In the genomic region with DNA sequence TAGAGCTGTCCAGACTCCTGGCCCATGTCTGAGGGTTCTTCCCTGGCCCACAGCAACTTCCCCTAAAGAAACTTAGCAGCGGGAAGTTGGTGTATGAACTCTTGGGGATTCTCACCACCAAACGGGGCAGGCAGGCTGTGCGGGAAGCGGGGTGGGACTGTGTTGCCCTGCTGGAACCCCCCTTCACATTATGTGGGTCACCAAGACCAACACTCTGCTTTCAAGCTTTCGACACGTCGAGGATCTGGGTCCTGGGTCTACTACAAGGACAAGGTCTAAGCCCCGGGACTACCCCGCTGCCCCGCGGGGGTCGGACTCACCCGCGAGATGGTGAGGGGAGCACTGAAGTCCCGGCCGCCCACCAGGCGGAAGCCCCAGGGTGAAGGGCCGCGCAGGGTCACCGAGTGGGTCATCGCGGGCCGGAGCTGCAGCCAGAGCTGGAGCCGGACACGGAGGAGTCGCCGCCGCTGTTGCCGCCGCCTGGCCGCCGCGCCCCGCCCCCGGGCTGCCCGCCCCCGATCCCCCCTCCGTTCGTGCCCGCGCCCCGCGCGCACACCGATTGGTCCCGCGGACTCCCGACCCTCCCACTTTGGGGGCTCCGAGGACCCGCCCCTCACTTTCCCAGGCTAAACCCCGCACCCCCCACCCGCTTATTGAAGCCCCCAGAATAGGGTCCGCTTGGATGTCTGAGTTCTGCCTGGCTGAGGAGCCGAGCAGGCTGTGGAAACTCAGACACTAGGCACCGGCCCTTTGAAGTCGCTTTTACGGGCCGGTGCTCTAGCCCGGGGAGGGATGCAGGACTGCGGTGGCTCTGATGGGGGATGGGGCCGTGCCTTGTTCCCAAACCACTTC, we compare ENCODE assay signal across 8 mouse cellular contexts. TPM values are rescaled to one million over a fixed set of nuclear protein-coding genes. Genes with fewer than 3 reads are reported as not detected.
DNase-seq lines count a peak whose midpoint lies in the region; ATAC-seq and TF ChIP-seq lines count a peak whose summit lies in the region.

A gene (minus strand): TSS at position 495 of the 852 bp plus-strand sequence.

- dilution Hi-C loops in CH12.LX (cut with MboI; ENCODE audit: extremely low pct_ligation_motif_present, extremely low pct_unique_long_range_greater_than_20kb, low sequenced_read_pairs) = no loop called here

- no peak for TF ChIP-seq POLR2A in cerebellum, adult 2 months (IDR thresholded peaks at IDR 0.05; ENCODE audit: borderline replicate concordance, insufficient read depth, low read length)
- TF ChIP-seq POLR2A in CH12.LX (IDR thresholded peaks at IDR 0.05; ENCODE audit: low read depth, low read length) = no peak

- DNase-seq in cerebellum, adult 2 months = no peak
- DNase-seq in CH12.LX (ENCODE audit: extremely low read depth) = no peak
- no peak for DNase-seq in heart, postnatal 25 days (ENCODE audit: low spot score)
- no peak for DNase-seq in left cerebral cortex, postnatal 25 days (ENCODE audit: low spot score in 2 of 2)
- DNase-seq in natural killer cell, adult 2 months (ENCODE audit: low spot score in 2 of 2) = no peak

- no peak for TF ChIP-seq RAD21 in CH12.LX (IDR thresholded peaks at IDR 0.05; ENCODE audit: low read depth, low read length)

- no peaks in the 10 kb centered on the region for H3K79me2 ChIP-seq in CH12.LX (replicated peaks; ENCODE audit: control insufficient read depth, extremely low read depth, insufficient read depth, poor library complexity, severe bottlenecking)

- peaks cover under 1% of the 10 kb centered on the region for H3K9me3 ChIP-seq in CH12.LX (replicated peaks; ENCODE audit: low read length)
- no peaks in the 10 kb centered on the region for H3K9me3 ChIP-seq in embryonic facial prominence, embryonic 15.5 days (replicated peaks)
- H3K9me3 ChIP-seq in midbrain, embryonic 13.5 days = no peaks in the 10 kb centered on the region

- 14% methylated on average over 45 of the region's 61 CpGs for whole genome bisulfite sequencing in cerebellum, adult 2 months
- under 1% methylated on average over 60 of the region's 61 CpGs for WGBS in embryonic facial prominence, embryonic 15.5 days
- 2% methylated on average over 40 of the region's 61 CpGs for WGBS in midbrain, embryonic 13.5 days

- peak within 1 kb of the TSS; percentile 38; the same call in 1 of the 2 replicates for H3K4me2 ChIP-seq in CH12.LX (ENCODE audit: insufficient read depth, low read depth, poor library complexity, severe bottlenecking)
- peak within 1 kb of the TSS; percentile 79 for H3K4me2 ChIP-seq in embryonic facial prominence, embryonic 15.5 days (replicated peaks)
- H3K4me2 ChIP-seq in midbrain, embryonic 13.5 days (replicated peaks) = peak within 1 kb of the TSS; percentile 94

- H3K27ac ChIP-seq in cerebellum, adult 2 months (ENCODE audit: insufficient read depth, low read length) = no peak within 1 kb of the TSS
- no peak within 1 kb of the TSS for H3K27ac ChIP-seq in CH12.LX (ENCODE audit: insufficient read depth, low read depth)
- H3K27ac ChIP-seq in embryonic facial prominence, embryonic 15.5 days (replicated peaks) = peak within 1 kb of the TSS; percentile 82
- no peak within 1 kb of the TSS; the same call in 1 of the 2 replicates for H3K27ac ChIP-seq in midbrain, embryonic 13.5 days

- in situ Hi-C loops in CH12.LX (cut with MboI; ENCODE audit: low pct_ligation_motif_present, low pct_unique_long_range_greater_than_20kb, low sequenced_read_pairs) = no loop called here

- TF ChIP-seq CTCF in cerebellum, adult 2 months (IDR thresholded peaks at IDR 0.05; ENCODE audit: borderline replicate concordance, insufficient read depth, low read depth, low read length) = no peak
- TF ChIP-seq CTCF in CH12.LX (conservative IDR thresholded peaks at IDR 0.05 in 1 of 2, IDR thresholded peaks at IDR 0.05 in 1 of 2; ENCODE audit: low read depth in 2 of 2, low read length in 2 of 2) = no peak

- H3K36me3 ChIP-seq in CH12.LX (replicated peaks in 1 of 2; ENCODE audit: control insufficient read depth in 1 of 2, insufficient read depth in 1 of 2, low read length in 1 of 2) = no peaks in the 10 kb centered on the region
- H3K36me3 ChIP-seq in embryonic facial prominence, embryonic 15.5 days = no peaks in the 10 kb centered on the region
- H3K36me3 ChIP-seq in midbrain, embryonic 13.5 days = no peaks in the 10 kb centered on the region

- peak within 1 kb of the TSS; percentile 21 for H3K4me3 ChIP-seq in cerebellum, adult 2 months (replicated peaks; ENCODE audit: insufficient read depth, low read depth, low read length)
- H3K4me3 ChIP-seq in CH12.LX (replicated peaks in 1 of 3; ENCODE audit: low read depth in 2 of 3, low read length in 2 of 3, poor library complexity in 1 of 3) = no peak within 1 kb of the TSS
- peak within 1 kb of the TSS; percentile 68 for H3K4me3 ChIP-seq in embryonic facial prominence, embryonic 15.5 days (replicated peaks)
- H3K4me3 ChIP-seq in midbrain, embryonic 13.5 days (replicated peaks) = peak within 1 kb of the TSS; percentile 58

- peaks cover 16% of the 10 kb centered on the region for H3K4me1 ChIP-seq in cerebellum, adult 2 months (ENCODE audit: control insufficient read depth, insufficient read depth, low read length)
- H3K4me1 ChIP-seq in CH12.LX (ENCODE audit: control insufficient read depth in 1 of 2, insufficient read depth in 2 of 2) = peaks cover 10 to 23% of the 10 kb centered on the region in 2 experiments
- H3K4me1 ChIP-seq in embryonic facial prominence, embryonic 15.5 days = peaks cover 74% of the 10 kb centered on the region
- H3K4me1 ChIP-seq in midbrain, embryonic 13.5 days (replicated peaks) = peaks cover 22% of the 10 kb centered on the region

- no peak within 1 kb of the TSS for H3K9ac ChIP-seq in CH12.LX (ENCODE audit: insufficient read depth, low read depth)
- H3K9ac ChIP-seq in embryonic facial prominence, embryonic 15.5 days = peak within 1 kb of the TSS; percentile 80
- peak within 1 kb of the TSS; percentile 75 for H3K9ac ChIP-seq in midbrain, embryonic 13.5 days (replicated peaks)

- ATAC-seq in cerebellum, adult (ENCODE audit: insufficient number of reproducible peaks, low FRiP score, low TSS enrichment) = no peak
- peak; percentile 62 for ATAC-seq in embryonic facial prominence, embryonic 15.5 days (ENCODE audit: insufficient number of reproducible peaks, low FRiP score, low TSS enrichment, low read depth)
- peak; percentile 59 for ATAC-seq in midbrain, embryonic 13.5 days

- TF ChIP-seq EP300 in CH12.LX (IDR thresholded peaks at IDR 0.05; ENCODE audit: low read length) = no peak

- H3K27me3 ChIP-seq in cerebellum, adult 2 months (ENCODE audit: control insufficient read depth, insufficient read depth, low read length) = no peaks in the 10 kb centered on the region
- H3K27me3 ChIP-seq in CH12.LX (replicated peaks) = no peaks in the 10 kb centered on the region
- no peaks in the 10 kb centered on the region for H3K27me3 ChIP-seq in embryonic facial prominence, embryonic 15.5 days
- H3K27me3 ChIP-seq in midbrain, embryonic 13.5 days = peaks cover 9% of the 10 kb centered on the region

- intact Hi-C loops in heart, postnatal 25 days (cut with DNase I) = no loop called here
- intact Hi-C loops in left cerebral cortex, postnatal 25 days (cut with DNase I) = no loop called here

TF ChIP-seq in CH12.LX, 34 proteins besides CTCF, POLR2A, EP300 and RAD21:
- TF ChIP-seq ZKSCAN1 (IDR thresholded peaks at IDR 0.05; ENCODE audit: borderline replicate concordance, low read depth, low read length) (no peak), IRF4 (IDR thresholded peaks at IDR 0.05; ENCODE audit: low read depth, low read length) (no peak), HCFC1 (IDR thresholded peaks at IDR 0.05; ENCODE audit: low read depth, low read length) (no peak), MEF2A (IDR thresholded peaks at IDR 0.05; ENCODE audit: borderline replicate concordance, low read depth, low read length) (no peak), CHD2 (IDR thresholded peaks at IDR 0.05; ENCODE audit: low read length) (no peak), ELF1 (IDR thresholded peaks at IDR 0.05; ENCODE audit: low read depth, low read length) (no peak), ETS1 (conservative IDR thresholded peaks at IDR 0.05; ENCODE audit: low read depth, low read length) (no peak), ZC3H11A (IDR thresholded peaks at IDR 0.05; ENCODE audit: low read depth, low read length) (no peak), JUN (IDR thresholded peaks at IDR 0.05; ENCODE audit: insufficient read depth, low read depth, low read length) (no peak), NELFE (IDR thresholded peaks at IDR 0.05; ENCODE audit: low read depth, low read length) (no peak), UBTF (IDR thresholded peaks at IDR 0.05; ENCODE audit: low read depth, low read length) (no peak), E2F4 (IDR thresholded peaks at IDR 0.05; ENCODE audit: insufficient replicate concordance, low read depth, low read length) (no peak), JUND (conservative IDR thresholded peaks at IDR 0.05; ENCODE audit: low read depth, low read length) (no peak)

RNA-seq across cellular contexts. Expression of the gene that starts here (rescaled TPM):
- polyA plus RNA-seq in cerebellum, adult 2 months (2012; rRNA removed) = 16.9 and 18.6 TPM in 2 replicates
- not detected in 2 replicates for total RNA-seq in CH12.LX (2012; rRNA removed)
- total RNA-seq in CH12.LX (2014; rRNA removed) = not detected in 2 replicates
- polyA plus RNA-seq in CH12.LX (2012; ENCODE audit: insufficient read length, low read depth) = not detected in 2 replicates
- 168 and 169 TPM in 2 replicates for polyA plus RNA-seq in embryonic facial prominence, embryonic 15.5 days (2015; fragmentation: Nextera tagmentation; extraction: Ambion mirVana)
- 10 to 100 TPM; 34.4 to 42.1 TPM for total RNA-seq in heart, postnatal 25 days (2021)
- 10 to 100 TPM; 11.8 to 13.2 TPM for total RNA-seq in left cerebral cortex, postnatal 25 days (2021)
- polyA plus RNA-seq in midbrain, embryonic 13.5 days (2015; fragmentation: Nextera tagmentation; extraction: Ambion mirVana) = 23.0 and 23.7 TPM in 2 replicates

Comparison
In these comparisons a context has a peak if more than half of its experiments do, and no peak if none do; other contexts are left out.
1. RNA of the gene that starts here (total RNA-seq): 34.4 to 42.1 TPM in heart, postnatal 25 days and 11.8 to 13.2 TPM in left cerebral cortex, postnatal 25 days; not detected in CH12.LX; every median in the first group is over 10 times any median in the second.
2. RNA of the gene that starts here (polyA plus RNA-seq): 168 to 169 TPM in embryonic facial prominence, embryonic 15.5 days, 23.0 to 23.7 TPM in midbrain, embryonic 13.5 days and 16.9 to 18.6 TPM in cerebellum, adult 2 months; not detected in CH12.LX; every median in the first group is over 10 times any median in the second.
3. H3K4me3 ChIP-seq: peak in cerebellum, adult 2 months (single experiment), embryonic facial prominence, embryonic 15.5 days (single experiment) and midbrain, embryonic 13.5 days (single experiment); none in CH12.LX (0 of 3).
4. H3K4me2 ChIP-seq: peak in every context shown above with its lines; median percentile 94 in midbrain, embryonic 13.5 days; 79 in embryonic facial prominence, embryonic 15.5 days; 38 in CH12.LX.